Mouse (Mus musculus) liver, postnatal 0 days (tissue): Measurements from ENCODE around the gene Sult1a1.

Experiments used
- CTCF ChIP-seq: sonication (generic); IDR thresholded peaks from 2 replicates; pipeline ENCODE4 v1.5.1; 2016; ENCODE audit warnings: antibody characterized with exemption, low read depth
- EP300 ChIP-seq: IDR thresholded peaks from 2 replicates; pipeline ENCODE4 v1.6.1; 2016; ENCODE audit warnings: antibody characterized with exemption, low read depth, mild to moderate bottlenecking

GRCm38 (mm10) chr7:126715679-126716078 lies 39.4 kb upstream of the Sult1a1 start:
- TF ChIP-seq CTCF (no peak), EP300 (no peak)
